Comparison of ENCODE assay signal across 8 mouse cellular contexts in genomic region chr11:103311960-103312611, GRCm38 (mm10). TPM values are rescaled to one million over a fixed set of nuclear protein-coding genes. Genes with fewer than 3 reads are reported as not detected.
DNase-seq lines count a peak whose midpoint lies in the region; ATAC-seq and TF ChIP-seq lines count a peak whose summit lies in the region.

No protein-coding gene starts in this region.

- TF ChIP-seq CTCF in Patski (IDR thresholded peaks at IDR 0.05), result no peak
- no peak for TF ChIP-seq CTCF in brain, embryonic 14.5 days (IDR thresholded peaks at IDR 0.05; ENCODE audit: borderline replicate concordance, extremely low read depth, insufficient read depth, insufficient read length)

- peak; percentile 93 for ATAC-seq in Patski
- peak; percentile 76 for ATAC-seq in intestine, embryonic 15.5 days
- no peak for ATAC-seq in liver, embryonic 15.5 days (ENCODE audit: insufficient read depth)
- ATAC-seq in neural tube, embryonic 12.5 days (ENCODE audit: low FRiP score, low read depth), result 0 out of 2 replicates have a peak, but pooled peaks have one; percentile 41

- no peaks in the 10 kb centered on the region for H3K27me3 ChIP-seq in Patski
- no peaks in the 10 kb centered on the region for H3K27me3 ChIP-seq in intestine, embryonic 15.5 days (replicated peaks)
- H3K27me3 ChIP-seq in liver, embryonic 15.5 days, result peaks cover 19% of the 10 kb centered on the region
- 0 out of 2 replicates have a peak, but pooled peaks cover 3% of the 10 kb centered on the region for H3K27me3 ChIP-seq in neural tube, embryonic 12.5 days (replicated peaks)

- 3% methylated on average over 30 of the region's 30 CpGs for WGBS in intestine, embryonic 15.5 days
- 6% methylated on average over 30 of the region's 30 CpGs for WGBS in liver, embryonic 15.5 days (ENCODE audit: insufficient replicate concordance)
- 6% methylated on average over 30 of the region's 30 CpGs for WGBS in neural tube, embryonic 12.5 days

- intact Hi-C loops in gastrocnemius, postnatal 36 days (cut with DNase I), result no loop called here

- POLR2A ChIA-PET in Patski (lab: Charles Lee), result interaction anchor here (0.7 to 1.1 kb wide), 2 partner anchors 44 to 48 kb away, joined by 3 to 4 read pairs; no protein-coding TSS in a partner anchor

- no peaks in the 10 kb centered on the region for H3K9me3 ChIP-seq in intestine, embryonic 15.5 days
- H3K9me3 ChIP-seq in liver, embryonic 15.5 days (replicated peaks), result no peaks in the 10 kb centered on the region
- H3K9me3 ChIP-seq in neural tube, embryonic 12.5 days, result no peaks in the 10 kb centered on the region

- peaks cover 8% of the 10 kb centered on the region for H3K4me1 ChIP-seq in intestine, embryonic 15.5 days (replicated peaks)
- H3K4me1 ChIP-seq in liver, embryonic 15.5 days (replicated peaks), result peaks cover 3% of the 10 kb centered on the region; the same call in 1 of the 2 replicates
- peaks cover 9% of the 10 kb centered on the region; the same call in 1 of the 2 replicates for H3K4me1 ChIP-seq in neural tube, embryonic 12.5 days

- TF ChIP-seq POLR2A in brain, embryonic 14.5 days (IDR thresholded peaks at IDR 0.05; ENCODE audit: borderline replicate concordance, extremely low read depth, insufficient read depth, insufficient read length, poor library complexity, severe bottlenecking), result no peak

- peak; percentile 80 for DNase-seq in Patski (ENCODE audit: low read depth, low spot score)
- DNase-seq in brain, embryonic 14.5 days (ENCODE audit: low read depth), result peak; percentile 41
- DNase-seq in gastrocnemius, postnatal 36 days, result peak; percentile 40 to 51
- no peak for DNase-seq in frontal cortex, postnatal 25 days (ENCODE audit: low spot score in 2 of 2)
- DNase-seq in frontal cortex, postnatal 14 days (ENCODE audit: low spot score in 2 of 2), result no peak

- in situ Hi-C loops in Patski (cut with MboI; ENCODE audit: low pct_unique_long_range_greater_than_20kb), result loop anchor here (10.0 kb wide), 1 partner anchor 207 kb away; the partner anchor contains the start of genes Acbd4 and Plcd3

- H3K4me3 ChIP-seq in intestine, embryonic 15.5 days (replicated peaks), result peak overlapping the region; percentile 31
- no peak overlapping the region for H3K4me3 ChIP-seq in liver, embryonic 15.5 days (replicated peaks)
- H3K4me3 ChIP-seq in neural tube, embryonic 12.5 days, result peak overlapping the region; percentile 13

- H3K9ac ChIP-seq in intestine, embryonic 15.5 days, result peak overlapping the region; percentile 37
- H3K9ac ChIP-seq in liver, embryonic 15.5 days, result no peak overlapping the region
- H3K9ac ChIP-seq in neural tube, embryonic 12.5 days, result peak overlapping the region; percentile 47

- CTCF ChIA-PET in Patski (lab: Charles Lee), result interaction anchor here (0.8 to 1.4 kb wide), 5 partner anchors 13 to 79 kb away, joined by 3 to 6 read pairs (median 3); no protein-coding TSS in a partner anchor

- H3K36me3 ChIP-seq in intestine, embryonic 15.5 days, result no peaks in the 10 kb centered on the region
- H3K36me3 ChIP-seq in liver, embryonic 15.5 days (replicated peaks), result no peaks in the 10 kb centered on the region
- no peaks in the 10 kb centered on the region for H3K36me3 ChIP-seq in neural tube, embryonic 12.5 days

- peak overlapping the region; percentile 77 for H3K4me2 ChIP-seq in intestine, embryonic 15.5 days (replicated peaks)
- H3K4me2 ChIP-seq in liver, embryonic 15.5 days, result peak overlapping the region; percentile 33
- H3K4me2 ChIP-seq in neural tube, embryonic 12.5 days (replicated peaks), result peak overlapping the region; percentile 64

- peak overlapping the region; percentile 20; the same call in 1 of the 2 replicates for H3K27ac ChIP-seq in intestine, embryonic 15.5 days
- no peak overlapping the region for H3K27ac ChIP-seq in liver, embryonic 15.5 days (replicated peaks)
- no peak overlapping the region for H3K27ac ChIP-seq in neural tube, embryonic 12.5 days

RNA-seq across cellular contexts. Expression of gene Map3k14, which starts 44.8 kb away (rescaled TPM):
- 16.8 TPM for polyA plus RNA-seq in Patski (2021)
- 4.6 and 6.3 TPM in 2 replicates for polyA plus RNA-seq in brain, embryonic 14.5 days (2012; rRNA removed)
- total RNA-seq in gastrocnemius, postnatal 36 days (2021), result 1 to 10 TPM; 1.9 to 2.6 TPM
- polyA plus RNA-seq in intestine, embryonic 15.5 days (2015; fragmentation: Nextera tagmentation; extraction: Ambion mirVana), result 2.9 and 3.6 TPM in 2 replicates
- polyA plus RNA-seq in liver, embryonic 15.5 days (2015; fragmentation: Nextera tagmentation; extraction: Ambion mirVana), result 0.47 and 0.77 TPM in 2 replicates
- polyA plus RNA-seq in neural tube, embryonic 12.5 days (2016; fragmentation: Nextera tagmentation; extraction: Ambion mirVana), result 3.9 and 4.8 TPM in 2 replicates

RNA-seq across cellular contexts. Expression of gene Arhgap27, which starts 51.4 kb away (rescaled TPM):
- 11.9 TPM for polyA plus RNA-seq in Patski (2021)
- 6.7 and 7.0 TPM in 2 replicates for polyA plus RNA-seq in brain, embryonic 14.5 days (2012; rRNA removed)
- total RNA-seq in gastrocnemius, postnatal 36 days (2021), result 1 to 10 TPM; 4.6 to 4.8 TPM
- polyA plus RNA-seq in intestine, embryonic 15.5 days (2015; fragmentation: Nextera tagmentation; extraction: Ambion mirVana), result 33.0 and 36.2 TPM in 2 replicates
- polyA plus RNA-seq in liver, embryonic 15.5 days (2015; fragmentation: Nextera tagmentation; extraction: Ambion mirVana), result 2.7 and 3.0 TPM in 2 replicates
- polyA plus RNA-seq in neural tube, embryonic 12.5 days (2016; fragmentation: Nextera tagmentation; extraction: Ambion mirVana), result 5.4 and 6.4 TPM in 2 replicates

Comparison
In these comparisons a context has a peak if more than half of its experiments do, and no peak if none do; other contexts are left out.
1. DNase-seq: peak in Patski (single experiment), brain, embryonic 14.5 days (single experiment) and gastrocnemius, postnatal 36 days (2 of 2); none in frontal cortex, postnatal 25 days (0 of 2) and frontal cortex, postnatal 14 days (0 of 2).
2. Peak in every context shown above with its lines, with median percentiles within 50 percentile points of each other: H3K4me2 ChIP-seq.